Mouse (Mus musculus) kidney, embryonic 14.5 days (tissue): ENCODE results near the gene Mmp15. TPM values are rescaled to one million over a fixed set of nuclear protein-coding genes. Genes with fewer than 3 reads are reported as not detected.

ENCODE experiments used
- ATAC-seq: fragments of 200-750 bp; cut with Nextera tagmentation; 2 replicates; pipeline ENCODE4 v1.8.0; 2017; ENCODE audit warnings: moderate number of reproducible peaks, mild to moderate bottlenecking, moderate TSS enrichment, moderate library complexity; ENCODE audit not compliant: low FRiP score, low TSS enrichment
- H3K27ac ChIP-seq: fragments of 300-500 bp; sonication (generic); 2 replicates; pipeline ENCODE4 v1.5.1; 2014; ENCODE audit warnings: low read depth, mild to moderate bottlenecking, low read length, moderate library complexity, mixed read lengths
- H3K27me3 ChIP-seq: fragments of 300-500 bp; sonication (generic); 2 replicates; pipeline ENCODE4 v1.6.1; 2014; ENCODE audit warnings: mild to moderate bottlenecking, low read length; ENCODE audit not compliant: control insufficient read depth, insufficient read depth
- H3K36me3 ChIP-seq: fragments of 300-500 bp; sonication (generic); 2 replicates; pipeline ENCODE4 v1.6.1; 2014; ENCODE audit warnings: low read length, mixed read lengths; ENCODE audit not compliant: control insufficient read depth, insufficient read depth
- H3K4me1 ChIP-seq: fragments of 300-500 bp; sonication (generic); 2 replicates; pipeline ENCODE4 v1.6.1; 2014; ENCODE audit warnings: low read length, mixed read lengths; ENCODE audit not compliant: control insufficient read depth, insufficient read depth
- H3K4me2 ChIP-seq: fragments of 300-500 bp; sonication (generic); replicated peaks from 2 replicates; pipeline ENCODE4 v1.6.1; 2014; ENCODE audit warnings: low read depth, mild to moderate bottlenecking, low read length
- H3K4me3 ChIP-seq: fragments of 300-500 bp; sonication (generic); 2 replicates; pipeline ENCODE4 v1.5.1; 2014; ENCODE audit warnings: mild to moderate bottlenecking, low read length
- H3K9ac ChIP-seq: fragments of 300-500 bp; sonication (generic); 2 replicates; pipeline ENCODE4 v1.6.1; 2014; ENCODE audit warnings: low read depth, mild to moderate bottlenecking, low read length, moderate library complexity
- H3K9me3 ChIP-seq: fragments of 300-500 bp; sonication (generic); 2 replicates; pipeline ENCODE4 v1.6.1; 2016; ENCODE audit warnings: low read length; ENCODE audit not compliant: control insufficient read depth
- WGBS: fragments of 180-500 bp; shearing (Covaris S2); extraction: QIAGEN DNeasy Blood & Tissue Kit; methylation state at CpG from one replicate; pipeline ENCODE4 v1.1.7; 2014; 5-methylcytosine and 5-hydroxymethylcytosine counted together
- polyA plus RNA-seq: library from polyadenylated mRNA; unstranded; fragments of >200 nt; fragmentation: Nextera tagmentation; extraction: Ambion mirVana; gene quantifications from 2 replicates; pipeline ENCODE4 v1.2.1, GENCODE M21; 2014

Mmp15 gene
- polyA plus RNA-seq, 1 experiment from 2014 or later = 16.1 TPM

DNA sequence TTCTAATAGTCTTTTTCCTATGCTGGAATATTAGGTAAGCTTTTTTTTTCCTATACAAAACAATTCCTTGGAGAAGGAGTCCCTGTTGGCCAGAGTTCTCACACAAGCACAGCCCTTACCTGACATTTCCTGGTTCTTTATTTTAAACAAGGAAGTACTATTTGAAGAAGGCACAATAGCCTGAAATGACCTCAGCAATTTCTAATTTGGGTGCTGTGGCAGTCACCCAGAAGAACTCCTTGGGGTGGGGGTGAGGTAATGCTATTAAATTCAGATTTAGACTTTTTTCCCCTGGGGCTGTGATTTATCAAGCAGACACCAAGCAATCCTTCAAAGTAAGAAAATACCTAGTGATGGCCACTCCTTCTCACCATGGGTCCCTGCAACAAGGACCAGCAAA, 28.9 kb downstream of the Mmp15 start:
- H3K4me2 ChIP-seq = no peak overlapping the region
- no peak for ATAC-seq
- no peaks in the 10 kb centered on the region for H3K27me3 ChIP-seq
- H3K9me3 ChIP-seq = no peaks in the 10 kb centered on the region
- no peaks in the 10 kb centered on the region for H3K36me3 ChIP-seq
- H3K4me3 ChIP-seq = no peak overlapping the region
- H3K27ac ChIP-seq = no peak overlapping the region
- no peaks in the 10 kb centered on the region; the same call in 1 of the 2 replicates for H3K4me1 ChIP-seq
- H3K9ac ChIP-seq = no peak overlapping the region

- Histone ChIP-seq H3K36me3 (no peaks in the 10 kb centered on the region), H3K27me3 (no peaks in the 10 kb centered on the region), H3K27ac (no peak overlapping the region), H3K9ac (no peak overlapping the region), H3K9me3 (no peaks in the 10 kb centered on the region), H3K4me3 (no peak overlapping the region), H3K4me2 (no peak overlapping the region), H3K4me1 (no peaks in the 10 kb centered on the region; the same call in 1 of the 2 replicates)
- WGBS = 78% methylated on average over 3 of the region's 3 CpGs
- ATAC-seq = no peak
These were observed 29.5 kb downstream of the Mmp15 start for GRCm38 (mm10) chr8:95381595-95381994.

DNA sequence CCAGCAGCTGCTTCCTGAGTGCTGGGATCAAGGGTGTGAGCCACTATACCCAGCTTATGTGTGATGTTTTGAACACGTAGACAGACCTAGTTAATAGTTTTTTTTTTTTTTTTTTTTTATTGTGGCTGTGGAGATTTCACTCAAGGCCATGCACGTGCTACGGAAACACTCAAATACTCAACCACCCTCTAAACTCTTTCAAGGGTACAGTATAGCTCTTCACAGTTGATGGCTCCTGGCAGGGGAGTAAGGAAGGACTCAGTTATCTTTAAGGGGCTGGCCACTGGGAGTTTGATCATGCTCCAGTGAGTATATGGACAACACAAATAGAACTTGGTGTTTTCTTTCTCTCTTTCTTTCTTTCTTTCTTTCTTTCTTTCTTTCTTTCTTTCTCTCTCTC, 32.4 kb downstream of the Mmp15 start:
- no peak for ATAC-seq
- H3K9me3 ChIP-seq = no peaks in the 10 kb centered on the region
- WGBS = 78% methylated on average over 3 of the region's 3 CpGs
- no peaks in the 10 kb centered on the region for H3K36me3 ChIP-seq
- H3K9ac ChIP-seq = no peak overlapping the region
- no peak overlapping the region for H3K27ac ChIP-seq
- no peak overlapping the region for H3K4me2 ChIP-seq
- no peaks in the 10 kb centered on the region for H3K27me3 ChIP-seq
- no peaks in the 10 kb centered on the region for H3K4me1 ChIP-seq
- H3K4me3 ChIP-seq = no peak overlapping the region

- Histone ChIP-seq H3K36me3 (no peaks in the 10 kb centered on the region), H3K4me1 (no peaks in the 10 kb centered on the region), H3K4me2 (no peak overlapping the region), H3K27me3 (no peaks in the 10 kb centered on the region), H3K27ac (no peak overlapping the region), H3K9ac (no peak overlapping the region), H3K4me3 (no peak overlapping the region), H3K9me3 (no peaks in the 10 kb centered on the region)
- WGBS = 61% methylated on average over 5 of the region's 5 CpGs
- no peak for ATAC-seq
These were observed 34.0 kb downstream of the Mmp15 start for GRCm38 (mm10) chr8:95386037-95386436.

DNA sequence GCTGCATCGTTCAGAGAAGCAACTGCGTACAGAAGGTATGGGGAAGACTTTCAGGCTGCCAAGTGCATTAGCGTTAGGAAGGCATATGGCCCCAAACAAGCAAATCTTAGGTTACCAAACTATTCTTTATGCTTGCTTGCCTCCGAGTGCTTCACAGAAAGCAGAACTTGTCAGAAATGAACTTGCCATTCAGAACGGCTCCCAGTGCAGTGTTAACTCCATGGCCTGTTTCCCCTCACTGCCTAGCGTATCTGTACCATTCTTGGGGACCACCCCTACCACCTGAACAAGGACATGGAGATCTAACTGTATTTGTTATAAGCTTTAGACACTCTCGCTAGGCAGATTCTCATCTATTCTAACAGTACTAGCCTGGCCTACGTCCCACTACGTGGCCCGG, 35.2 kb downstream of the Mmp15 start:
- Histone ChIP-seq H3K4me2 (no peak overlapping the region), H3K4me3 (no peak overlapping the region), H3K9me3 (no peaks in the 10 kb centered on the region), H3K27ac (no peak overlapping the region), H3K4me1 (no peaks in the 10 kb centered on the region), H3K9ac (no peak overlapping the region), H3K27me3 (no peaks in the 10 kb centered on the region), H3K36me3 (no peaks in the 10 kb centered on the region)
- ATAC-seq = no peak
- 87% methylated on average over 10 of the region's 10 CpGs for WGBS

GRCm38 (mm10) chr8:95387936-95388335, 35.9 kb downstream of the Mmp15 start:
- no peaks in the 10 kb centered on the region for H3K27me3 ChIP-seq
- no peak overlapping the region for H3K4me3 ChIP-seq
- H3K27ac ChIP-seq = no peak overlapping the region
- H3K4me2 ChIP-seq = no peak overlapping the region
- H3K4me1 ChIP-seq = no peaks in the 10 kb centered on the region
- H3K36me3 ChIP-seq = no peaks in the 10 kb centered on the region
- WGBS = 80% methylated on average over 7 of the region's 7 CpGs
- H3K9me3 ChIP-seq = no peaks in the 10 kb centered on the region
- no peak for ATAC-seq
- H3K9ac ChIP-seq = no peak overlapping the region

DNA sequence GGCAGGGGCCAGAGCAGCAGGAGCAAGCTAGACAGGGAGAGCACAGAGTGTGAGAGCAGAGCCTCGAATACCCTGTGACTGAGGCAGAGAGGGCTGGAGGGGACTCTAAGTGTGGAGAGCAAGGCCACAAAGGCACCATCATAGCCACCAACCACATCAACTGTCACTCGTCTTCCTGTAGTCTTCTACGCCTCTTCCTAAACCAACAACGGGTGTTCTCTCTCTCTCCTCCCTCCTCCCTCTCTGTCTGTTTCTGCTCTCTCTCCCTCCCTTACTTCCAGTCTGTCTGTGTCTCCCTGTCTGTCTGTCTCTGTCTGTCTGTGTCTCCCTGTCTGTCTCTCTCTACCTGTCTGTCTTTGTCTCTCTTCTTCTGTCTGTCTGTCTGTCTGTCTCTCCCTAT, 38.2 kb downstream of the Mmp15 start:
- Histone ChIP-seq H3K36me3 (no peaks in the 10 kb centered on the region), H3K4me1 (0 out of 2 replicates have a peak, but pooled peaks cover 4% of the 10 kb centered on the region), H3K4me3 (no peak overlapping the region), H3K27ac (no peak overlapping the region; the same call in 1 of the 2 replicates), H3K9ac (no peak overlapping the region), H3K4me2 (no peak overlapping the region), H3K27me3 (no peaks in the 10 kb centered on the region), H3K9me3 (no peaks in the 10 kb centered on the region)
- 58% methylated on average over 4 of the region's 4 CpGs for WGBS
- ATAC-seq = no peak

DNA sequence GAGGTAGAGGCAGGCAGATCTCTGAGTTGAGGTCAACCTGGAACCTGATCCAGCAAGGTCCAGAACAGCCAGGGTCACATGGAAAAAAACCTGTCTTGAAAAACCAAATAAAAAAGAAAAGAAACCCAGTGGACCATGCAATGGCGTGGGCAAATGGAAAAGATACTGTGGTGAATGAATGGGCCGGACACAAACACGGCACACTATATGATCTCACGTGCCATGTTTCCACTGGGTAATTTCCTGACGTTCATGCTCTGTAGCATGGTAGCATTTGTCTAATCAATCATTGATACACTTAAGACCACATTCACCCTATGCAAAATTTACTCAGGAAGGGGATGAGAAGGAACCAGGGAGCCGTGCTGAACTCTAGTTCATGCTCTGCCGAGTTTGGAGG, 39.0 kb downstream of the Mmp15 start:
- no peak for ATAC-seq
- H3K27ac ChIP-seq = no peak overlapping the region
- H3K4me3 ChIP-seq = no peak overlapping the region
- no peaks in the 10 kb centered on the region for H3K36me3 ChIP-seq
- no peak overlapping the region for H3K4me2 ChIP-seq
- H3K9ac ChIP-seq = no peak overlapping the region
- H3K27me3 ChIP-seq = no peaks in the 10 kb centered on the region
- WGBS = 61% methylated on average over 7 of the region's 7 CpGs
- 0 out of 2 replicates have a peak, but pooled peaks cover 5% of the 10 kb centered on the region for H3K4me1 ChIP-seq
- H3K9me3 ChIP-seq = no peaks in the 10 kb centered on the region

DNA sequence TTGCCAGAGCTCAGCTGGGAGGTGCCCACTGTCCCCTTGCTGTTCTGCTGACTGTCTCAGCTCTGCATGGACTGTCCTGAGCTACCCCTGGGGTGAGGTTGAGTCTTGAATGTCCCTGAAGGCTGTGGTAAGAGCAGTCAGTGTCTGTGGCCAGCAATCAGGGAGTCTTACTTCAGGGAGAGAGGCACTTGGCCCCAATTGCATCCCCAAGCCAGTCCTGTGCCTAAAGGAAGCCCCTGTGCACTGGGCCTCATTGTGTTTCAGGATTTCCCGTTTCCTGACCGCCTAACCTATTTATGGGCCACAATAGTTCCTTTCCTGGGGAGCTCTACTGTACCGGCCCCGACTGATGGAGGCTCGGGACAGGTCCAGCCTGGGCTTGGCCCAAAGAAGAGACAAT, 40.5 kb downstream of the Mmp15 start:
- Histone ChIP-seq H3K27ac (peak overlapping the region; percentile 73; the same call in 1 of the 2 replicates), H3K36me3 (no peaks in the 10 kb centered on the region), H3K4me1 (0 out of 2 replicates have a peak, but pooled peaks cover 5% of the 10 kb centered on the region), H3K4me2 (no peak overlapping the region), H3K9ac (no peak overlapping the region; the same call in 1 of the 2 replicates), H3K27me3 (no peaks in the 10 kb centered on the region), H3K4me3 (no peak overlapping the region), H3K9me3 (no peaks in the 10 kb centered on the region)
- 76% methylated on average over 5 of the region's 5 CpGs for WGBS
- ATAC-seq = no peak
